Mouse (Mus musculus) CD4-positive naive resting alpha-beta T cell, adult 57 days (primary cell): ENCODE results near the gene Tmem252. TPM values are rescaled to one million over a fixed set of nuclear protein-coding genes. Genes with fewer than 3 reads are reported as not detected.

Experiments used
- total RNA-seq: library from RNA; stranded (reverse); gene quantifications from one replicate; pipeline ENCODE4 v1.2.4, GENCODE M21; 2023

The Tmem252 gene
- not detected for total RNA-seq

DNA sequence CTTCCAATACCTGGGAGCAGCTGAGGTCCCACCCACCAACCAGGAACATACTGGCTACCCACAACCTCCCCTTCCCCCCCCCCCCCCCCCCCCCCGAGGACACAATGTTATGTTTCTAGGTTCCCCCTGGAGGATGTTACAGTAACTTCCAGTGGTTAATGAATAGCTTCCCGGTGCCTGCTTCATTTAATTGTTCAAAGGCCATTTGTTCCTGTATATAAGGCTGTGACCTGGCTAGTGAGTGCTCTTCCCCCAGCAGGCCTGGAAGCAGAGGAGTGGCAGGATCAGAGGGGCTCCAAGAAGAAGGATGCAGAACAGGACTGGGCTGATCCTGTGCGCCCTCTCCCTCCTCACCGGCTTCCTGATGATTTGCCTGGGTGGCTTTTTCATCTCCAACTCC is at the start of gene Tmem252:
Gene Tmem252 (plus strand): TSS at position 247 of the 400 bp plus-strand sequence.

Other genes with a start within 250 kb of the Tmem252 start
- gene Fam122a, start 196.7 kb upstream of the Tmem252 start, total RNA-seq, result 27.7 TPM
- 3.5 TPM for gene Pip5k1b, start 118.1 kb upstream of the Tmem252 start, total RNA-seq
- gene Pgm5, start 187.8 kb downstream of the Tmem252 start, total RNA-seq, result not detected
- gene Gm10053, start 201.7 kb downstream of the Tmem252 start, total RNA-seq, result 36.3 TPM
- gene Foxd4, start 227.2 kb downstream of the Tmem252 start, total RNA-seq, result not detected